Mouse (Mus musculus): Measurements from ENCODE around the gene Rassf3. TPM values are rescaled to one million over a fixed set of nuclear protein-coding genes. Genes with fewer than 3 reads are reported as not detected.

The Rassf3 gene
- total RNA-seq, 1 experiment: 13.1 TPM

GRCm38 (mm10) chr10:121379387-121379786 is 96.8 kb downstream of the Rassf3 start:
- TF ChIP-seq HCFC1 (IDR thresholded peaks at IDR 0.05; ENCODE audit: borderline replicate concordance, insufficient read depth, low read length) (no peak), ZNF384 (IDR thresholded peaks at IDR 0.05; ENCODE audit: low read depth, low read length) (no peak), ZC3H11A (IDR thresholded peaks at IDR 0.05; ENCODE audit: borderline replicate concordance, low read depth, low read length) (no peak), MAFK (IDR thresholded peaks at IDR 0.05; ENCODE audit: insufficient read depth, low read depth, low read length) (no peak), CHD2 (IDR thresholded peaks at IDR 0.05; ENCODE audit: low read depth, low read length) (no peak)
- peaks cover 66% of the 10 kb centered on the region for H3K36me3 ChIP-seq (ENCODE audit: control insufficient read depth, insufficient read depth, low read length, poor library complexity, severe bottlenecking)
- H3K4me1 ChIP-seq (ENCODE audit: control insufficient read depth in 2 of 2, insufficient read depth in 2 of 2, low read length in 2 of 2, poor library complexity in 1 of 2): peaks cover 0 to 2% of the 10 kb centered on the region in 2 experiments; a peak in 1 of 4 replicates
- H3K9me3 ChIP-seq (ENCODE audit: control insufficient read depth, insufficient read depth, low read depth, low read length): no peaks in the 10 kb centered on the region
- H3K9ac ChIP-seq (ENCODE audit: insufficient read depth, low read depth, low read length, poor library complexity, severe bottlenecking): no peak overlapping the region
- DNase-seq (ENCODE audit: low read depth, low spot score): no peak
- in situ Hi-C loops (cut with MboI; ENCODE audit: low sequenced_read_pairs in 2 of 2, unreplicated experiment in 2 of 2): no loop called here
- no peak overlapping the region for H3K4me3 ChIP-seq (ENCODE audit: insufficient read depth in 1 of 2, low read depth in 1 of 2, low read length in 2 of 2, poor library complexity in 1 of 2, severe bottlenecking in 1 of 2)
- H3K27ac ChIP-seq (ENCODE audit: insufficient read depth, low read depth, low read length, poor library complexity, severe bottlenecking): no peak overlapping the region

- H3K9me3 ChIP-seq (ENCODE audit: control insufficient read depth, insufficient read depth, low read depth, low read length): no peaks in the 10 kb centered on the region
- no peak for DNase-seq (ENCODE audit: low read depth, low spot score)
- in situ Hi-C loops (cut with MboI; ENCODE audit: low sequenced_read_pairs in 2 of 2, unreplicated experiment in 2 of 2): no loop called here
- H3K9ac ChIP-seq (ENCODE audit: insufficient read depth, low read depth, low read length, poor library complexity, severe bottlenecking): no peak overlapping the region
- H3K27ac ChIP-seq (ENCODE audit: insufficient read depth, low read depth, low read length, poor library complexity, severe bottlenecking): no peak overlapping the region
- TF ChIP-seq ZNF384 (IDR thresholded peaks at IDR 0.05; ENCODE audit: low read depth, low read length) (no peak), ZC3H11A (IDR thresholded peaks at IDR 0.05; ENCODE audit: borderline replicate concordance, low read depth, low read length) (no peak), CHD2 (IDR thresholded peaks at IDR 0.05; ENCODE audit: low read depth, low read length) (no peak), MAFK (IDR thresholded peaks at IDR 0.05; ENCODE audit: insufficient read depth, low read depth, low read length) (no peak), HCFC1 (IDR thresholded peaks at IDR 0.05; ENCODE audit: borderline replicate concordance, insufficient read depth, low read length) (no peak)
- H3K36me3 ChIP-seq (ENCODE audit: control insufficient read depth, insufficient read depth, low read length, poor library complexity, severe bottlenecking): peaks cover 54% of the 10 kb centered on the region
- H3K4me3 ChIP-seq (ENCODE audit: insufficient read depth in 1 of 2, low read depth in 1 of 2, low read length in 2 of 2, poor library complexity in 1 of 2, severe bottlenecking in 1 of 2): no peak overlapping the region
- peaks cover 0 to 4% of the 10 kb centered on the region in 2 experiments; a peak in 1 of 4 replicates for H3K4me1 ChIP-seq (ENCODE audit: control insufficient read depth in 2 of 2, insufficient read depth in 2 of 2, low read length in 2 of 2, poor library complexity in 1 of 2)
Observed at GRCm38 (mm10) chr10:121376530-121377271, 99.4 kb downstream of the Rassf3 start.

GRCm38 (mm10) chr10:121375649-121376493 is 100.3 kb downstream of the Rassf3 start:
- Histone ChIP-seq H3K9me3 (ENCODE audit: control insufficient read depth, insufficient read depth, low read depth, low read length) (no peaks in the 10 kb centered on the region), H3K36me3 (ENCODE audit: control insufficient read depth, insufficient read depth, low read length, poor library complexity, severe bottlenecking) (peaks cover 46% of the 10 kb centered on the region), H3K27ac (ENCODE audit: insufficient read depth, low read depth, low read length, poor library complexity, severe bottlenecking) (no peak overlapping the region), H3K4me1 (ENCODE audit: control insufficient read depth in 2 of 2, insufficient read depth in 2 of 2, low read length in 2 of 2, poor library complexity in 1 of 2) (peaks cover 0 to 4% of the 10 kb centered on the region in 2 experiments; a peak in 1 of 4 replicates), H3K9ac (ENCODE audit: insufficient read depth, low read depth, low read length, poor library complexity, severe bottlenecking) (no peak overlapping the region), H3K4me3 (ENCODE audit: insufficient read depth in 1 of 2, low read depth in 1 of 2, low read length in 2 of 2, poor library complexity in 1 of 2, severe bottlenecking in 1 of 2) (no peak overlapping the region)
- TF ChIP-seq ZC3H11A (IDR thresholded peaks at IDR 0.05; ENCODE audit: borderline replicate concordance, low read depth, low read length) (no peak), MAFK (IDR thresholded peaks at IDR 0.05; ENCODE audit: insufficient read depth, low read depth, low read length) (no peak), ZNF384 (IDR thresholded peaks at IDR 0.05; ENCODE audit: low read depth, low read length) (no peak), CHD2 (IDR thresholded peaks at IDR 0.05; ENCODE audit: low read depth, low read length) (no peak), HCFC1 (IDR thresholded peaks at IDR 0.05; ENCODE audit: borderline replicate concordance, insufficient read depth, low read length) (no peak)
- in situ Hi-C loops (cut with MboI; ENCODE audit: low sequenced_read_pairs in 2 of 2, unreplicated experiment in 2 of 2): no loop called here
- no peak for DNase-seq (ENCODE audit: low read depth, low spot score)

DNA sequence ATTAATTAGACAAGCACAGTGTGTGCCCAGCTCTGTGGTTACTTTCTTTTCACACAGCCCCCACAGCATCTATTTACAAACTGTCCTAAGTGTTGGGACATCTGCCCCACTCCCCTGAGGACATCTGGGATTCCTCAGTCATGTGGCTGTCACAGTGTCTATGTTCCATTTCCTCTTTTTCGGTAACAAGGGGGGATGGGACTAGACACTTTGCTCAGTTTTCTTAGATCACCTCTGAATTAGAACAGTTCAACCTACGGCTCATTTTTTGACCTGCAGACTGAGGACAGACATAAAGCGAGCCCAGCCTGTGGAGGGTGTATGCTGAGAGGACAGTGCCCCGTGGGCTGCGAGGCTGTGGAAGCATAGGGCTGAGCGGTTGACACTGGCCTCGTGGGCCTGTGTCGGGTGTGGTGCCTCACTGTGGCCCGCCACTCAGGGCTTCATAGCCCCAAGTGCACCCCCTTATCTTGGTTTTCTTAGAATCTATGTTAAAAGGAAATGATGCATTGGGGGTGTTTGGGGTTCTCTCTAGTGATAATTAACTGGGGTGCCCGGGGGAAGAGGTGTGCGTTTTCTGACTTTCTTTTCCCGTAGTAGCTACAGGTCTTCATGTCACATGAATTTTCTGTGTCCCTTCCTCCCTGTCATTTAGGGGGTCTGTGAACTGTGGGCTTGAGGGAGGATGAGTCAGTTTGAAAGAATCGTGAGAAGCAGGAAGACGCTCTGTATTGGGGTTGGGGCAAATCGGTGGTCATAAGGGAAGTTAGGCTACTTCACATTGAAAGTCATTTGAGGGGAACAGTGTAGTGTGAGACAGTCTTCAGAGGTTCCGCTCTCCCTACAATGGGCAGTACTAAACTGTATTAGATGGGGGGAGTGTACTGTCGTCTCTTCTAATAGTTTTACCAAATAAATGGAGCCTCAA is 101.2 kb downstream of the Rassf3 start:
- no peak overlapping the region for H3K4me3 ChIP-seq (ENCODE audit: insufficient read depth in 1 of 2, low read depth in 1 of 2, low read length in 2 of 2, poor library complexity in 1 of 2, severe bottlenecking in 1 of 2)
- TF ChIP-seq HCFC1 (IDR thresholded peaks at IDR 0.05; ENCODE audit: borderline replicate concordance, insufficient read depth, low read length) (no peak), ZNF384 (IDR thresholded peaks at IDR 0.05; ENCODE audit: low read depth, low read length) (no peak), CHD2 (IDR thresholded peaks at IDR 0.05; ENCODE audit: low read depth, low read length) (no peak), ZC3H11A (IDR thresholded peaks at IDR 0.05; ENCODE audit: borderline replicate concordance, low read depth, low read length) (no peak), MAFK (IDR thresholded peaks at IDR 0.05; ENCODE audit: insufficient read depth, low read depth, low read length) (no peak)
- DNase-seq (ENCODE audit: low read depth, low spot score): no peak
- H3K9me3 ChIP-seq (ENCODE audit: control insufficient read depth, insufficient read depth, low read depth, low read length): no peaks in the 10 kb centered on the region
- peaks cover 0 to 4% of the 10 kb centered on the region in 2 experiments; a peak in 1 of 4 replicates for H3K4me1 ChIP-seq (ENCODE audit: control insufficient read depth in 2 of 2, insufficient read depth in 2 of 2, low read length in 2 of 2, poor library complexity in 1 of 2)
- H3K36me3 ChIP-seq (ENCODE audit: control insufficient read depth, insufficient read depth, low read length, poor library complexity, severe bottlenecking): peaks cover 43% of the 10 kb centered on the region
- no peak overlapping the region for H3K27ac ChIP-seq (ENCODE audit: insufficient read depth, low read depth, low read length, poor library complexity, severe bottlenecking)
- 0 out of 2 replicates have a peak overlapping the region, but pooled peaks have one; percentile 73 for H3K9ac ChIP-seq (ENCODE audit: insufficient read depth, low read depth, low read length, poor library complexity, severe bottlenecking)
- in situ Hi-C loops (cut with MboI; ENCODE audit: low sequenced_read_pairs in 2 of 2, unreplicated experiment in 2 of 2): no loop called here
